Mouse (Mus musculus) kidney, adult 2 months (tissue): Measurements from ENCODE around the gene Plekhg2. TPM values are rescaled to one million over a fixed set of nuclear protein-coding genes. Genes with fewer than 3 reads are reported as not detected.

Experiments used
- DNase-seq: peaks from one replicate; pipeline ENCODE4 v3.0.0; 2021
- H3K27ac ChIP-seq: fragments of 200-500 bp; 2 replicates; pipeline ENCODE4 v1.5.1; 2012; ENCODE audit warnings: low read depth, low read length, control low read depth, inconsistent platforms; ENCODE audit not compliant: insufficient read depth
- H3K27me3 ChIP-seq: fragments of 200-500 bp; replicated peaks from 2 replicates; pipeline ENCODE4 v1.6.1; 2012; ENCODE audit warnings: mild to moderate bottlenecking, moderate library complexity, low read length, inconsistent platforms; ENCODE audit not compliant: control insufficient read depth, insufficient read depth
- H3K36me3 ChIP-seq: fragments of 200-500 bp; 2 replicates; pipeline ENCODE4 v1.6.1; 2012; ENCODE audit warnings: mild to moderate bottlenecking, moderate library complexity, low read length, inconsistent platforms; ENCODE audit not compliant: control insufficient read depth, insufficient read depth
- H3K4me1 ChIP-seq: fragments of 200-500 bp; 2 replicates; pipeline ENCODE4 v1.6.1; 2011; ENCODE audit warnings: low read length; ENCODE audit not compliant: control insufficient read depth, insufficient read depth
- H3K4me3 ChIP-seq: fragments of 200-500 bp; 2 replicates; pipeline ENCODE4 v1.5.1; 2011; ENCODE audit warnings: mild to moderate bottlenecking, low read depth, low read length, control low read depth; ENCODE audit not compliant: insufficient read depth
- CTCF ChIP-seq: fragments of 200-500 bp; conservative IDR thresholded peaks from 2 replicates; pipeline ENCODE4 v1.5.1; 2011; ENCODE audit warnings: low read depth, mild to moderate bottlenecking, control low read depth, low read length, moderate library complexity, mixed read lengths; ENCODE audit not compliant: insufficient read depth, insufficient read length
- POLR2A ChIP-seq: fragments of 200-500 bp; IDR thresholded peaks from one replicate; pipeline ENCODE4 v1.6.1; 2011; ENCODE audit warnings: low read depth, low read length, control low read depth
- WGBS: fragments of 180-500 bp; shearing (Covaris S2); methylation state at CpG from one replicate; pipeline ENCODE4 v1.1.7; 2018; 5-methylcytosine and 5-hydroxymethylcytosine counted together
- polyA plus RNA-seq: library from polyadenylated mRNA; depleted of rRNA; stranded (reverse); fragments of >200 nt; gene quantifications from 2 replicates; pipeline ENCODE4 v1.2.3, GENCODE M21; 2012

Plekhg2 gene
- polyA plus RNA-seq, 1 experiment: 14.6 TPM

- 78% methylated on average over 3 of the region's 3 CpGs for WGBS
- Histone ChIP-seq H3K4me1 (peaks cover 2% of the 10 kb centered on the region; the same call in 1 of the 2 replicates), H3K27ac (no peak overlapping the region), H3K27me3 (no peaks in the 10 kb centered on the region), H3K36me3 (peaks cover 1% of the 10 kb centered on the region; the same call in 1 of the 2 replicates), H3K4me3 (no peak overlapping the region)
- no peak for TF ChIP-seq POLR2A
- no peak for DNase-seq
These were observed 29.5 kb upstream of the Plekhg2 start for GRCm38 (mm10) chr7:28401942-28402341.

GRCm38 (mm10) chr7:28401030-28401429, 28.6 kb upstream of the Plekhg2 start:
- no peak overlapping the region for H3K27ac ChIP-seq
- H3K4me3 ChIP-seq: no peak overlapping the region
- no peak for TF ChIP-seq POLR2A
- no peak for TF ChIP-seq CTCF
- 100% methylated on average over 1 of the region's 1 CpGs for WGBS
- peaks cover 5% of the 10 kb centered on the region for H3K36me3 ChIP-seq
- H3K27me3 ChIP-seq: no peaks in the 10 kb centered on the region
- peaks cover 2% of the 10 kb centered on the region; the same call in 1 of the 2 replicates for H3K4me1 ChIP-seq
- no peak for DNase-seq

- Histone ChIP-seq H3K4me3 (no peak overlapping the region), H3K36me3 (peaks cover 5% of the 10 kb centered on the region), H3K27me3 (no peaks in the 10 kb centered on the region), H3K4me1 (peaks cover 2% of the 10 kb centered on the region; the same call in 1 of the 2 replicates), H3K27ac (no peak overlapping the region)
- no peak for DNase-seq
- no peak for TF ChIP-seq POLR2A
- no peak for TF ChIP-seq CTCF
- WGBS: 91% methylated on average over 10 of the region's 10 CpGs
These were observed 26.4 kb upstream of the Plekhg2 start for GRCm38 (mm10) chr7:28398696-28399340.

- Histone ChIP-seq H3K4me1 (peaks cover 2% of the 10 kb centered on the region; the same call in 1 of the 2 replicates), H3K36me3 (peaks cover 5% of the 10 kb centered on the region), H3K4me3 (no peak overlapping the region), H3K27me3 (no peaks in the 10 kb centered on the region), H3K27ac (no peak overlapping the region)
- no peak for TF ChIP-seq POLR2A
- no peak for TF ChIP-seq CTCF
- DNase-seq: peak; percentile 42
- 61% methylated on average over 3 of the region's 3 CpGs for WGBS
These were observed 25.6 kb upstream of the Plekhg2 start for GRCm38 (mm10) chr7:28398000-28398399.

GRCm38 (mm10) chr7:28395425-28395824, 23.0 kb upstream of the Plekhg2 start:
- TF ChIP-seq POLR2A (no peak), CTCF (no peak)
- 93% methylated on average over 4 of the region's 4 CpGs for WGBS
- Histone ChIP-seq H3K4me1 (peaks cover 6% of the 10 kb centered on the region; the same call in 1 of the 2 replicates), H3K4me3 (no peak overlapping the region), H3K27ac (no peak overlapping the region), H3K27me3 (no peaks in the 10 kb centered on the region), H3K36me3 (peaks cover 5% of the 10 kb centered on the region)
- DNase-seq: no peak

GRCm38 (mm10) chr7:28393272-28393951, 21.0 kb upstream of the Plekhg2 start:
- 5% methylated on average over 22 of the region's 22 CpGs for WGBS
- no peak for TF ChIP-seq CTCF
- no peak for TF ChIP-seq POLR2A
- Histone ChIP-seq H3K27ac (0 out of 2 replicates have a peak overlapping the region, but pooled peaks have one; percentile 17), H3K4me1 (peaks cover 6% of the 10 kb centered on the region; the same call in 1 of the 2 replicates), H3K4me3 (peak overlapping the region; percentile 87), H3K36me3 (peaks cover 5% of the 10 kb centered on the region), H3K27me3 (no peaks in the 10 kb centered on the region)
- no peak for DNase-seq
